Comparison of ENCODE assay signal across 8 mouse cellular contexts in genomic region chr5:122372192-122372769, GRCm38 (mm10). TPM values are rescaled to one million over a fixed set of nuclear protein-coding genes. Genes with fewer than 3 reads are reported as not detected.
DNase-seq lines count a peak whose midpoint lies in the region; ATAC-seq and TF ChIP-seq lines count a peak whose summit lies in the region.

Gene Fam216a, minus strand, starts transcription at chr5:122372364.

- ATAC-seq in Patski = peak; percentile 86
- ATAC-seq in hindbrain, embryonic 13.5 days (ENCODE audit: low FRiP score) = peak; percentile 95

- H3K27me3 ChIP-seq in Patski = no peaks in the 10 kb centered on the region
- no peaks in the 10 kb centered on the region for H3K27me3 ChIP-seq in hindbrain, embryonic 13.5 days

- H3K9me3 ChIP-seq in hindbrain, embryonic 13.5 days = no peaks in the 10 kb centered on the region

- peak within 1 kb of the TSS; percentile 92 for H3K9ac ChIP-seq in hindbrain, embryonic 13.5 days

- under 1% methylated on average over 53 of the region's 53 CpGs for WGBS in hindbrain, embryonic 13.5 days

- peaks cover 26% of the 10 kb centered on the region for H3K4me1 ChIP-seq in hindbrain, embryonic 13.5 days (replicated peaks)

- H3K4me3 ChIP-seq in hindbrain, embryonic 13.5 days = peak within 1 kb of the TSS; percentile 83

- H3K4me2 ChIP-seq in hindbrain, embryonic 13.5 days = peak within 1 kb of the TSS; percentile 77

- POLR2A ChIA-PET in Patski (lab: Charles Lee) = interaction anchor here (0.6 to 1.7 kb wide), 3 partner anchors 20 to 489 kb away, joined by 3 to 4 read pairs (median 3); no protein-coding TSS in a partner anchor

- in situ Hi-C loops in Patski (cut with MboI; ENCODE audit: low pct_unique_long_range_greater_than_20kb) = no loop called here

- CTCF ChIA-PET in Patski (lab: Charles Lee) = no interaction called here

- H3K36me3 ChIP-seq in hindbrain, embryonic 13.5 days = peaks cover 48% of the 10 kb centered on the region

- TF ChIP-seq CTCF in Patski (IDR thresholded peaks at IDR 0.05) = no peak

- DNase-seq in Patski (ENCODE audit: low read depth, low spot score) = peak; percentile 99
- DNase-seq in cerebellum, postnatal 14 days = peak; percentile 99
- DNase-seq in frontal cortex, postnatal 14 days (ENCODE audit: low spot score in 2 of 2) = peak; percentile 98 to 99
- peak; percentile 99 for DNase-seq in layer of hippocampus, postnatal 25 days (ENCODE audit: extremely low spot score in 1 of 2, low spot score in 1 of 2)
- peak; percentile 99 for DNase-seq in lung, postnatal 25 days (ENCODE audit: low spot score)
- peak; percentile 100 for DNase-seq in retina, embryonic 14.5 days (ENCODE audit: low spot score)
- peak; percentile 99 for DNase-seq in urinary bladder, adult 18-20 months (ENCODE audit: low spot score in 2 of 2)

- H3K27ac ChIP-seq in hindbrain, embryonic 13.5 days = peak within 1 kb of the TSS; percentile 97

RNA-seq across cellular contexts. Expression of gene Fam216a, which starts in this region (rescaled TPM):
- polyA plus RNA-seq in Patski (2021) = 130 TPM
- 131 and 132 TPM in 2 replicates for polyA plus RNA-seq in hindbrain, embryonic 13.5 days (2015; fragmentation: Nextera tagmentation; extraction: Ambion mirVana)
- 10 to 100 TPM; 73.8 to 78.8 TPM for total RNA-seq in layer of hippocampus, postnatal 25 days (2021)

Comparison
In these comparisons a context has a peak if more than half of its experiments do, and no peak if none do; other contexts are left out.
1. Peak in every context shown above with its lines: DNase-seq, ATAC-seq, H3K4me3 ChIP-seq and H3K27ac ChIP-seq.